Mouse (Mus musculus) thymus, adult 18-20 months (tissue): ENCODE measurements around the gene Unc13d.
"Not testable (repeated sequence)": the region's sequence is repeated elsewhere in the genome, so short reads cannot be mapped to it uniquely, and the experiment has no call there.

Source experiments
- DNase-seq, 2 experiments: peaks; one replicate each; pipeline ENCODE4 v3.0.0; 2022; ENCODE audit warnings: mixed read lengths in 2 of 2

The Unc13d gene

GRCm38 (mm10) chr11:116100385-116100784 is 22.6 kb upstream of the Unc13d start:
- DNase-seq = no peak

DNA sequence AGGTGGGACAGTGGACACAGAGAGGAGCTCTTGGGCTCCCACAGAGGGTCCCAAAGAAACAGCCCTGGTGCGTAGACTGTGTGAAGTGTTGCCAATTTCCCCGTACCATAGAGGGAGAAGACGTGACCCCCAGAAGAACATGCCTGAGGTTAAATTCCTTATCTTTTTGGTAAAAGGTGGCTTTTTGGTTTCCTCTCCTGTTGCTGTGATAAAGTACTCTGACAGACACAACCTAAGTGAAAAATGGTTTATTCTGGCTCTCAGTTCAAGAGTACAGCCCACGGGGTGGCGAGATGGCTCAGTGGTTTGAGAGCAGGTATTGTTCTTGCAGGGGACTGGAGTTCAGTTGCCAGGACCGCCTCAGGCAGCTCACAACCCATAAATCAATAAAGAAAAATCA is 21.7 kb upstream of the Unc13d start:
- DNase-seq = no peak

DNA sequence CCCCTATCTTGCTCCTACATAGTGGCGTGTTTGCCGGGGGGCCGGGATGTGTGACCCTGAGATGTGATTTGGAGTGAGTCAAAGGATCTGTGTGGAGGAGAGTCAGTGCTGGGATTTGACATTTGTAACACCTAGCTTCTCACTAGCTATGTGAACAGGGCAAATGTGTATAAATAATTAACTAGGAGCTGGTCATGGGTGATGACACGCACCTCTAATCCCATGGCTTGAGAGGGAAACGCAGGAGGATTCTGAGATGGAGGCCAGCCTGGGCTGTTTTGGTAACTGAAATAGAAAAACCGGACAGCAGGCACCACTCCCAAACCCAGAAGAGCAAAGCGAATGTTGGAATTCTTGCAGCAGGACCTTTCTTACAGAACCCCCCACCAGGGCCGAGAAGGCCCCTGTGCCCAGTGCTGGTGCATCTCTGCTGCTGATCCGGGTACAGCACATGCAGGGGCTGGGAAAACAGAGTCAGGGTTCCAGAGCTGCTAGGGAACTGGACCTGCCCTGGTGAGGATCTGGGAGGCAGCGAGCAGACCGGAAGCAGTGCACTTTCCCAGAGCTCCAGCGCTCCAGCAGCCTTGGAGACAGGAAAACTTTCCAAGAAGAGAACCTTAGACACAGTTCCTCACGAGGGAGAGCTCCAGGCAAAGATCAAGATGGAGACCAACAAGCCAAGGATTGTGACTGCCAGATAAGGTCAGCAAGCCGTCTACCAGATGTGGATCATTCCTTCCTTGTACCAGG is 21.1 kb upstream of the Unc13d start:
- no peak for DNase-seq

GRCm38 (mm10) chr11:116096213-116097108 is 18.7 kb upstream of the Unc13d start:
- DNase-seq = no peak

GRCm38 (mm10) chr11:116095573-116095972 is 17.8 kb upstream of the Unc13d start:
- DNase-seq = no peak

GRCm38 (mm10) chr11:116093771-116094565 is 16.2 kb upstream of the Unc13d start:
- no peak for DNase-seq

GRCm38 (mm10) chr11:116092959-116093358 is 15.2 kb upstream of the Unc13d start:
- DNase-seq = not testable (repeated sequence)

DNA sequence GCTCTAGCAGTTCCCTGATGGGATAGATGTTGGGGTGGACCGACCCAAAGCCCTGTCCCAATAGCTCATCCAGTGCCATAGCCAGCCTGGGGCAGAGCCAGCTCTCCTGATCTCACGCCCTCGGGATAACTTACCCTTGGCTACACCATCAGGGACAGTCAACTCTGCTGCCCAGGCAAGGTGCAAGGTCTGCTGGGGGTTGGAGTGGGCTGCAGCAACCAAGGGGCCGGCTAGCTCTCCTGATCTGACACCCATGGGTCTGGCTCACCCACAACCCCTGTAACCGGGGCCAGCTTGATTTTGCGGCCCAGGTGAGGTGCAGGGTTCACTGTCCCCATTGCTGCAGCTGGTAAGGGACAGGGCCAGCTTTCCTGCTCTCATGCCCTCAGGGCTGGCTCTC is 13.8 kb upstream of the Unc13d start:
- DNase-seq = peak in 1 of 2 experiments; percentile 1

GRCm38 (mm10) chr11:116089545-116089944 is 11.8 kb upstream of the Unc13d start:
- DNase-seq = peak in 1 of 2 experiments; percentile 2

DNA sequence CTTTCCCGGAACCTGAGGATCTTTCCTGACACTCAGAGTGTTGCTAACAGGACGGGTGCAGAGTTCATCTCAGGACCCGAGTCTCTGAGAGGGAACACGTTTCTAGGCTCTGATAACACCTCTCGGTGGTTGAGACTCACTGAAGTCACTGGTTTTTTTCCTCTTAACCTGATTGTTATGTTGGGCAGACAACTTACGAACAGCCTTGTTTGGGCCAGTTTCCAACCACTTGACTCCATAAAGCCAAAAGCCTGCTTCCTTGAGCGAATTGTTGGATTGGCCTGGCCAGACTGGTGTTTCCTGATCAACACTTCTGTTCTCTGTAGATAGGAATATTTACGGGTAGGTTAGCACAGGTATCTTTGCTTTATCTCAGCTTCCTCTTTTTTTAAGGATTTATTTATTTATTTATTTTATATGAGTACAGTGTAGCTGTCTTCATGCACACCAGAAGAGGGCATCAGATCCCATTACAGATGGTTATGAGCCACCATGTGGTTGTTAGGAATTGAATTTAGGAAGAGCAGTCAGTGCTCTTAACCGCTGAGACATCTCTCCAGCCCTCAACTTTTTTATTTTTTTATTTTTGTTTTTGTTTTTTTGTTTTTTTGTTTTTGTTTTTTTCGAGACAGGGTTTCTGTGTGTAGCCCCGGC is 11.1 kb upstream of the Unc13d start:
- peak in 1 of 2 experiments; percentile 1 for DNase-seq

DNA sequence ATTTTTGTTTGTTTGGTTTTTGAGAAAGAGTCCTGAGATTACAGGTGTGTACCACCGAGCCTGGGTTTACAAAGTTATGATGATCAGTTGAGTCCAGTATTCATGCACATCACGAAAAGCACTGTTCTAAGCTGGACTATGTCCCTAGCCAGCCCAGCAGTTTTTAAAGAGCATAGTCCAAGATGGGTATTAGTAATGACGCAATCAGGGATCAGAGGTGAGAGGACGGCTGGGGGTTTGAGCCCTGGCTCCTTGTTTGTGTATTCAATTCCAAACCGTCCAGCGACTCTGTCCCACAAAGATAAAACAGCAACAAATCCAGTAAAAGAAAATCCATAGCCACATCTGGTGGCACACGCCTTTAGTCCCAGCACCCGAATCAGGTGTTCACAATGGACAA is 10.4 kb upstream of the Unc13d start:
- DNase-seq = no peak

DNA sequence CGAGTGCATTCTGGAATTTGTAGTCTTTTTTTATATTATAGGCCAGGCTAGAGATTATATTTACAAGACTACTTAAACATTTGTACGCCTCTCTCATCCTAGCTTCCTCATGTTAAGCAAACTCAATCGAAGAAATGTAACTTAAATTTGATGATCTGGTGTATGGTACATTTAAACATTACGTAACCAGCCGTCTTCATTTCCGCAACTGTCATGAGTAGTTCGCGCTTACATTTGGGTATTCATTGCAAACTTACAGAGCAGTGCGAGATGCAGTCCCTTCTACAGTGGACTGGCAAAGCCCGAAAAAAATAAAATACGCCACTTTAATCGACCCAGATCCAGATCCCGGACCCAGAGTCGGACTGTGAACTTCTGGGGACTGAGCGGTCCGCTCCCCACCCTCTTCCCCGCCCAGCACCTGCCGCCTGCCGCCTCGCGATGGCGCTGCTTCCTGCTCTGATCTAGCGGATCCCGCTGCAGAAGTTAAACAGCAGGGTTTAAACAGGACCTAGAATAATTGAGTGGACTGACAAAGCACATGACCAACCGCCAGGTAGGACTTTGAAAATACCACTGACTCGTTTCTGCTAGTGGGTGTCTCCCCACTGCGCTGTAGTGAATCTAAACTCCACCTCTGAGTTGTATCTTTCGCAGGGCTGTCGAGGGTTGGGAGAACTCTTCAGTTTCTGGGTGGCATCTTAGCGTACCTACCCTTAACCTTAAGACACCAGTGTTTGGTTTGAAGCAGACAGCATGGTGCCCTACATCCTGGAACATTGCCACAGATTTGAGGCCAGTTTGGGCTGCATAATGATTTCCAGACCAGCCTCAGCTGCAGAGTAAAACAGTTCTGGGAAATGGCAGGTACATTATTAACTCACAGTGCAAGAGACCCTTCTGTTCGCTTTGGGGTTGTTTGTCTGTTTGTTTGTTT is 9.7 kb upstream of the Unc13d start:
- peak; percentile 73 to 78 for DNase-seq

DNA sequence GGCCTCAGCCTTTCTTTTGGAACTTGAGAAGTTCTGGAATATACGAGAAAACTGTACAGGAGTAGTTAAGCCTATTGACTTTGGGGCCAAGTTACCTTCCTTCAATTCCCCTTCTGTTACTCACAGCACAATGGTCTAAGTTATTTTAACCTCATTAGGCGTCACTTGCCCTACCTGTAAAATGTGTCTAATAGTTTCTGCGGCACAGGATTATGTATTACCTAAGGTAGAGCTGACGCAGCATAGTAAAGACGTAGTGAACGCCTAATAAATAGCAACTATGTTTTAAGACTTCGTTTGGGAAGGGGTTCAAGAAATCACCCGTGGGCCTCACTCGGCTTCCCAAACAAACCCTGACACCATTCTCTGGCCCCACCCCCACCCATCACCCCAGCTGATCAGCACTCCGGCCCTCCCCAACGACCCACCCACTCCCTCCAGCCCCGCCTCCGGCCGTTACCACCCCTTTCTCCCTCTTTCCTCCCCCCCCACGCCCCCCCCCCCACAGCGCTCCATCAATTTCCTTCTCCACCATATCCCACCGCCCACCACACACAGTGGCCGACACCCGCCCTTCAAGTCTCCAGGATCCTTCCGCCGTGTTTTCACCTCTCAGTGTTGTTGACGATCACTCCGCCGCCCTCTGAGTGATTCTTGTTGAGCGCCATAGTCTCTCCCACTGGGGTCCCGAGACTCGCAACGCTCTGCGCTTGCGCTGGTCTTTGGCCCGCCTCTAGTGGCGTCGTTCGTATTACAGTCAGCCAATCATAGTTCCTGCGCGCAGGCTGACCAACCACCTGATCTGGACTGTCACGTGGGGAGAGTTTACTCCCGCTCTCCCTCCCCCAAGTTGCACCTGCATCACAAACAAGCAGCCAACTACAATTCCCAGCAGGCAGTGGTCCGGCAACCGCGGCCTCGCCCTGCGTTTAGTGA is 8.8 kb upstream of the Unc13d start, which contains the start of gene Wbp2:
Gene Wbp2 (minus strand): TSS at position 738 of the 936 bp plus-strand sequence.
- DNase-seq = peak; percentile 98 to 99

- DNase-seq = no peak
Observed at GRCm38 (mm10) chr11:116084166-116084565, 6.4 kb upstream of the Unc13d start.

- DNase-seq = no peak
Observed at GRCm38 (mm10) chr11:116083096-116083672, 5.4 kb upstream of the Unc13d start.

DNA sequence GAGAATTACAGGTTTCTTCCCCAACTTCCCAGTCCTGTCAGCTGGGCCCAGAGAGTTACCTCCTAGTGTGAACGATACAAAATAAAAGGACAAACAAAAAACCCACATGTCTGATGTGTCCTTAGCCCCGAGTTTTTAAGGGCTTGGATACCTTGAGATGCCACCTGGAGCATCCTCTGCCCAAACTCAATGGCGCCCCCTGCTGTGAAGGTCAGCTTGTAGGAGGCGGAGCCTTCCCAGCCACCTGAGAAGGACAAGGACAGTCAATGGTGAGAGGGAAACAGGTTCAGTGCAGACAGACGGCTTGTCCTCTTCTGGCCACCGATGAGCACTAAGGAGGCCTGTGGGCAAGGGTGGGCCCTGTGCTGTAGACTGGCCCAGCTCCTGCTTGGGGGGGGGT is 3.3 kb upstream of the Unc13d start:
- peak; percentile 46 to 64 for DNase-seq

GRCm38 (mm10) chr11:116079511-116079910 is 1.8 kb upstream of the Unc13d start:
- no peak for DNase-seq

DNA sequence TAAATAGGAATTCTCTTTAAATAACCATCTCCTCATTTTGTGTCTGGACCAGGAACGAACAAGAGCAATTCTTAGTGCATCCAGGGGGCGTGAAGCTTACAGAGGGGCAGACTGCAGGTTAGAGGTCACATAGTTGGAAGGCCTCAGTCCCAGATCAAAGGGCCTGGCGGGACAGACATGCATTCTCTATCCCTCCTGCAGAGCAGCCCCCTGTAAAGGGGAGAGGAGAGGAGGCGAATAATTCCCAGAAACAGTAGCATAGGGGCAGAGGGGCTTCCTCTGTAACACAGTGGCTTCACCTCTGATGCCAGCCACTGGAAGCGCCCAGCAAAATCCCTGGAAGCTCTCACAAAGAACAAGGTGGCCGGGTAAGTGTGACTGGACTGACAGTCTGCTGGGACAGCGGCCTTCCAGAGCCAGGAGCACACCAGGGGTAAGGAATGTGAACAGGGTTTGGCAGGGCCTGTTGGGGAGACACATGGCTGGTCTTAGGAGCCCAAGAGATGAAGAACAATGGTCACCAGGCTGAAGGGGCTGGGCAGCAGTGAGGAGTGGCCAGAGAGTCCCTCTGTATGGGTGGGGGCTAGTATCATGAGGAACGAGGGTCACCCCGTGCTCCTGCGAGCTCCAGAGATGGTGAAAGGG is 1.0 kb upstream of the Unc13d start:
- DNase-seq = no peak

GRCm38 (mm10) chr11:116078221-116078620 is 460 bp upstream of the Unc13d start:
- peak; percentile 88 to 90 for DNase-seq
